Mouse (Mus musculus) heart, embryonic 12.5 days (tissue): ENCODE measurements at regions not wholly inside any gene's neighbourhood (a gene's known extent, or its start where the extent isn't known, plus 50 kb on each side); places are given as distances from the start of the nearest gene placed in this dataset.

Source experiments
- ATAC-seq: fragments of 200-750 bp; cut with Nextera tagmentation; 2 replicates; pipeline ENCODE4 v1.8.0; 2017; ENCODE audit warnings: moderate TSS enrichment, moderate library complexity; ENCODE audit not compliant: insufficient number of reproducible peaks, low FRiP score
- H3K27ac ChIP-seq: fragments of 300-500 bp; sonication (generic); 2 replicates; pipeline ENCODE4 v1.5.1; 2016; ENCODE audit warnings: mild to moderate bottlenecking, moderate library complexity; ENCODE audit not compliant: poor library complexity, severe bottlenecking
- H3K27me3 ChIP-seq: fragments of 300-500 bp; sonication (generic); replicated peaks from 2 replicates; pipeline ENCODE4 v1.6.1; 2016; ENCODE audit warnings: mild to moderate bottlenecking, moderate library complexity
- H3K36me3 ChIP-seq: fragments of 300-500 bp; sonication (generic); 2 replicates; pipeline ENCODE4 v1.6.1; 2016; ENCODE audit warnings: mild to moderate bottlenecking, moderate library complexity
- H3K4me1 ChIP-seq: fragments of 300-500 bp; sonication (generic); replicated peaks from 2 replicates; pipeline ENCODE4 v1.6.1; 2016; ENCODE audit warnings: mild to moderate bottlenecking
- H3K4me2 ChIP-seq: fragments of 300-500 bp; sonication (generic); 2 replicates; pipeline ENCODE4 v1.6.1; 2016; ENCODE audit warnings: mild to moderate bottlenecking, moderate library complexity
- H3K4me3 ChIP-seq: fragments of 300-500 bp; sonication (generic); 2 replicates; pipeline ENCODE4 v1.5.1; 2016; ENCODE audit warnings: mild to moderate bottlenecking
- H3K9ac ChIP-seq: fragments of 300-500 bp; sonication (generic); 2 replicates; pipeline ENCODE4 v1.6.1; 2016; ENCODE audit warnings: mild to moderate bottlenecking, moderate library complexity
- H3K9me3 ChIP-seq: fragments of 300-500 bp; sonication (generic); replicated peaks from 2 replicates; pipeline ENCODE4 v1.6.1; 2016; ENCODE audit warnings: mild to moderate bottlenecking, moderate library complexity
- WGBS: fragments of 180-500 bp; shearing (Covaris S2); methylation state at CpG from one replicate; pipeline ENCODE4 v1.1.7; 2016; 5-methylcytosine and 5-hydroxymethylcytosine counted together

GRCm38 (mm10) chr12:86579716-86580115 lies 98.8 kb upstream of the Vash1 start:
- no peak for ATAC-seq
- Histone ChIP-seq H3K27me3 (peaks cover 10% of the 10 kb centered on the region; the same call in 1 of the 2 replicates), H3K4me2 (no peak overlapping the region), H3K27ac (no peak overlapping the region), H3K4me3 (no peak overlapping the region), H3K9ac (no peak overlapping the region), H3K9me3 (0 out of 2 replicates have a peak, but pooled peaks cover 4% of the 10 kb centered on the region), H3K36me3 (no peaks in the 10 kb centered on the region), H3K4me1 (no peaks in the 10 kb centered on the region)
- 60% methylated on average over 2 of the region's 2 CpGs for whole genome bisulfite sequencing

- no peak overlapping the region for H3K4me2 ChIP-seq
- peaks cover 8% of the 10 kb centered on the region; the same call in 1 of the 2 replicates for H3K27me3 ChIP-seq
- H3K4me1 ChIP-seq = no peaks in the 10 kb centered on the region
- H3K9ac ChIP-seq = no peak overlapping the region
- no peak overlapping the region for H3K27ac ChIP-seq
- no peaks in the 10 kb centered on the region for H3K36me3 ChIP-seq
- H3K9me3 ChIP-seq = 0 out of 2 replicates have a peak, but pooled peaks cover 4% of the 10 kb centered on the region
- ATAC-seq = no peak
- WGBS = 65% methylated on average over 4 of the region's 4 CpGs
- H3K4me3 ChIP-seq = no peak overlapping the region
Observed at GRCm38 (mm10) chr12:86580132-86580718, 98.3 kb upstream of the Vash1 start.

DNA sequence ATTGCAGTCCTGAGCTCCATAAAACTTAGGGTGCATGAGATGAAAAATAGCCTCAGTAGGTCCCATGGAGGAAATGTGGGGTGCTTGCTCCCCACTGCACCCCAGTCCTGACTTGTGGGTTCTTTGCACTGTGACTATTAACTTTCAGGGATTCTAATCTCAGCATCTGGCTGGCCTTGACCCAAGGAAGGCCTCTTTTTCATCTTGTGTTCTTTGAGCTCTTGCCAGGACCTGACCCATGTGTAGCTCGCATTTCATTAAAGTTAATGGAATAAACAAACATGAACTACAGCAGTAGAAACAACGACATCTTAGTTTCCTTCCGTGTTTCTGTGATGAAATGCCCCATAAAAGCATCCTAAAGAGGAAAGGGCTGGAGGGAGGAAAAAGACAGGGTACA lies 96.4 kb upstream of the Vash1 start:
- 61% methylated on average over 3 of the region's 3 CpGs for WGBS
- Histone ChIP-seq H3K27me3 (0 out of 2 replicates have a peak, but pooled peaks cover under 1% of the 10 kb centered on the region), H3K4me1 (no peaks in the 10 kb centered on the region), H3K9me3 (0 out of 2 replicates have a peak, but pooled peaks cover 4% of the 10 kb centered on the region), H3K4me3 (no peak overlapping the region), H3K36me3 (no peaks in the 10 kb centered on the region), H3K9ac (no peak overlapping the region), H3K27ac (no peak overlapping the region), H3K4me2 (no peak overlapping the region)
- ATAC-seq = no peak

DNA sequence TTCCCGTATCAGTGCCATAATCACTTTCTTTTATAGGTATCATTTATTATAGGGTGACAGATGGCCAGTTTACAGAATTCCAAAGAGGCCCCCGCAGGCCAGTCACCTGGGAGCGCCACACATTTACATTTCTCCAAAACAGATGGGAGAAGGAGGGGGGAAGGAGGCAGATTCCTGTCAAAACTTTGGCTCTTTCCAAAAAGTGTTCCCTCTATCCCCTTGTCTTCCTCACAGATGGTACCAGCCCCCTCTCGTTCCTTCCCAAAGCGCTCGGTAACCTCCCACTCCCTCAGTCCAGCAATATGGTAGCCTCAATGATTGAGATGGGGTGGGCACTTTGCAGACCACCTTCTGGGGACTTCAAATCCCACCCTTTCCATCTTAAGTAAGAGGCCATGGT lies 90.5 kb upstream of the Vash1 start:
- H3K4me1 ChIP-seq = no peaks in the 10 kb centered on the region
- WGBS = 87% methylated on average over 6 of the region's 6 CpGs
- no peak for ATAC-seq
- H3K27me3 ChIP-seq = no peaks in the 10 kb centered on the region
- H3K36me3 ChIP-seq = no peaks in the 10 kb centered on the region
- no peak overlapping the region for H3K9ac ChIP-seq
- no peak overlapping the region for H3K4me3 ChIP-seq
- no peak overlapping the region for H3K4me2 ChIP-seq
- no peak overlapping the region for H3K27ac ChIP-seq
- H3K9me3 ChIP-seq = no peaks in the 10 kb centered on the region

DNA sequence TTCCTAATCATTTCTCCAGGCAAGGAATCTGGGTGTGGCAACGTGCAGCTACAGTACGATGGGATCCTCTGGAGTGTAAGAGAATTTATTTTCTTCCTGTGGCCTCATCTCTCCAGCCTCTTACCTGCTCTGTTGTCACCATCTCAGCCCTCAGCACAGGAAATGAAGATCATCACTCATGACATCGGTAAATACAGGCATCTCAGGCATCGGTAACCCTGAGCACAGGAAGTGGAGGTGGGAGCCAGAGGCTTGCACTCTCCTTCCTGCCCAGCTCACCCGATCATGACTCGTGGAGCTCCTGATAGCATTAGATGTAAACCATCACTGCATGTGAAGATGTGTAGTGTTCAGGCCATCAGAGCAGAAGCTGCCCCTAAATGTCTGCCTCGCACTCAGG lies 86.0 kb upstream of the Vash1 start:
- Histone ChIP-seq H3K36me3 (no peaks in the 10 kb centered on the region), H3K9ac (no peak overlapping the region), H3K27me3 (no peaks in the 10 kb centered on the region), H3K9me3 (no peaks in the 10 kb centered on the region; the same call in 1 of the 2 replicates), H3K4me2 (no peak overlapping the region), H3K27ac (no peak overlapping the region), H3K4me1 (no peaks in the 10 kb centered on the region), H3K4me3 (no peak overlapping the region)
- ATAC-seq = no peak
- WGBS = 70% methylated on average over 7 of the region's 7 CpGs

- no peak overlapping the region for H3K27ac ChIP-seq
- no peak overlapping the region for H3K4me3 ChIP-seq
- H3K36me3 ChIP-seq = no peaks in the 10 kb centered on the region
- no peaks in the 10 kb centered on the region; the same call in 1 of the 2 replicates for H3K9me3 ChIP-seq
- no peak overlapping the region for H3K4me2 ChIP-seq
- H3K27me3 ChIP-seq = no peaks in the 10 kb centered on the region
- 80% methylated on average over 11 of the region's 11 CpGs for WGBS
- H3K9ac ChIP-seq = no peak overlapping the region
- no peaks in the 10 kb centered on the region for H3K4me1 ChIP-seq
- ATAC-seq = no peak
Observed at GRCm38 (mm10) chr12:86594647-86595046, 83.9 kb upstream of the Vash1 start.

DNA sequence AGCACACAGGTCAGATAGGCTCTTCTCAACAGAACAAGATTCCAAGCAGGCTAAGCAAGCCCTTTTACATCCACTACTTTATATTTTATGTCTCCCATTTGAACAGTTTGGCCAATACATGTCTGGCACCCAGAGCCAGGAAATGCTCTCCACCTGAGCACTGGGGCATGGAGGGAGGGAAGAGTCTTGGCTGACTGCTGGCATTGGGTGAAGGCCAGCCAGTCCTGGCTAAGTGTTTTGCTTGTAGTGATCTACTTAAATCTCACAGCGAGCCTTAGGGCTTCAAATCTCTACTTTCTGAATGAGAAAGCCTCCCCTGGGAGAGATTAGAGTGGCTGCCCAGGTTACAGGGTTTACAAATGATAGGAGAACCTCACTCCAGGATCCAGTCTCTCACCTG lies 78.5 kb upstream of the Vash1 start:
- H3K9me3 ChIP-seq = no peaks in the 10 kb centered on the region; the same call in 1 of the 2 replicates
- no peak overlapping the region for H3K4me2 ChIP-seq
- no peaks in the 10 kb centered on the region for H3K4me1 ChIP-seq
- 32% methylated on average over 1 of the region's 1 CpGs for whole genome bisulfite sequencing
- H3K9ac ChIP-seq = no peak overlapping the region
- ATAC-seq = no peak
- H3K27me3 ChIP-seq = no peaks in the 10 kb centered on the region
- H3K36me3 ChIP-seq = no peaks in the 10 kb centered on the region
- H3K4me3 ChIP-seq = no peak overlapping the region
- no peak overlapping the region for H3K27ac ChIP-seq

- 72% methylated on average over 5 of the region's 5 CpGs for WGBS
- no peaks in the 10 kb centered on the region for H3K9me3 ChIP-seq
Observed at GRCm38 (mm10) chr12:86603521-86603920, 75.0 kb upstream of the Vash1 start.

GRCm38 (mm10) chr12:86612431-86613040 lies 66.0 kb upstream of the Vash1 start:
- WGBS = 61% methylated on average over 9 of the region's 9 CpGs
- H3K4me1 ChIP-seq = no peaks in the 10 kb centered on the region
- no peaks in the 10 kb centered on the region for H3K36me3 ChIP-seq
- no peak overlapping the region for H3K9ac ChIP-seq
- no peaks in the 10 kb centered on the region for H3K27me3 ChIP-seq
- H3K4me2 ChIP-seq = no peak overlapping the region
- no peaks in the 10 kb centered on the region for H3K9me3 ChIP-seq
- H3K4me3 ChIP-seq = no peak overlapping the region
- no peak for ATAC-seq
- no peak overlapping the region for H3K27ac ChIP-seq

More at GRCm38 (mm10) chr12:86603521-86603920, 75.0 kb upstream of the Vash1 start:
- Histone ChIP-seq H3K27ac (no peak overlapping the region), H3K4me3 (no peak overlapping the region), H3K36me3 (no peaks in the 10 kb centered on the region), H3K4me1 (no peaks in the 10 kb centered on the region), H3K4me2 (no peak overlapping the region), H3K27me3 (no peaks in the 10 kb centered on the region), H3K9ac (no peak overlapping the region)
- ATAC-seq = no peak

DNA sequence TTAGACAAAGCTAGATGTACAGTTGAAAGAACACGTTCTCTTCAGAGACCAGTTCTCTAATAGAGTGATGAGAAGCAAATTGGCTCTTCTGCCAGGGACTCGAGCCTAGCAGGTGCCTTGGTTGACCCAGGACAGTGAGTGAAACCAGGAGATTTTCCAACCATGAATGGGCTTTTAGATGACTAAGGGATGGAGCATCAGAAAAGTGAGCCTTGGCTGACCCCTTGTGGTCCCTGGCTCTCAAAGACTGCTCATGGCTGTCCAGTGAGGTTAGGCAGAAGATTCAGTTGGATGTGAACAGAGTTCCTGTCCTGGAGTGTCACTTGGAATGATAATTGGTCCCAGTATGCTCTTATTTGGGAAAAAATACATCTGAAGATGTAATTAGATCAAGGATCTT lies 64.3 kb upstream of the Vash1 start:
- 37% methylated on average over 2 of the region's 2 CpGs for WGBS
- H3K9ac ChIP-seq = no peak overlapping the region
- H3K36me3 ChIP-seq = no peaks in the 10 kb centered on the region
- ATAC-seq = no peak; the same call in 1 of the 2 replicates
- no peak overlapping the region for H3K4me2 ChIP-seq
- peaks cover 4% of the 10 kb centered on the region; the same call in 1 of the 2 replicates for H3K27me3 ChIP-seq
- no peak overlapping the region for H3K27ac ChIP-seq
- no peaks in the 10 kb centered on the region for H3K4me1 ChIP-seq
- no peaks in the 10 kb centered on the region for H3K9me3 ChIP-seq
- H3K4me3 ChIP-seq = no peak overlapping the region

DNA sequence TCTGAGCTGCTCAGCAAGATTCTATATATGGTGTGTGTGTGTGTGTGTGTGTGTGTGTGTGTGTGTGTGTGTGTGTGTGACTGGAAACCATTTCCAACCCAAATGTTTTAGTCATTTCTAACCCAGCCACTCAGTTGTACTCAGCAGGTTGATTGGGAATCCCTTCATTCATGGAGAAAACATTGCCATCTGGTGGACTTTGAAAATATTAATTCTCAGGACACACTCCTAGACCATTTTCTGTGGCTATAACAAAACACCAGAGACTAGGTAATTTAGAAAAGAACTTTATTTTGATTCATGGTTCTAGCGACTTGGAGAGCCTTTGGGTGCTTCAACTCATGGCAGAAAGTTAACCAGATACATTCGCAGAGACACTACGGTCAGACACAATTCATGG lies 62.2 kb upstream of the Vash1 start:
- Histone ChIP-seq H3K36me3 (no peaks in the 10 kb centered on the region), H3K27ac (no peak overlapping the region), H3K4me3 (no peak overlapping the region), H3K27me3 (peaks cover 4% of the 10 kb centered on the region; the same call in 1 of the 2 replicates), H3K9me3 (no peaks in the 10 kb centered on the region), H3K4me2 (no peak overlapping the region), H3K4me1 (no peaks in the 10 kb centered on the region), H3K9ac (no peak overlapping the region)
- ATAC-seq = no peak
- WGBS = 81% methylated on average over 3 of the region's 3 CpGs
